Mouse (Mus musculus) ES-Bruce4 (cell line): ENCODE measurements around the gene Ccdc172.

ENCODE experiments used
- CTCF ChIP-seq: IDR thresholded peaks from one replicate; pipeline ENCODE4 v1.8.1; 2011; ENCODE audit warnings: low read depth, low read length
- POLR2A ChIP-seq: IDR thresholded peaks from one replicate; pipeline ENCODE4 v1.8.1; 2011; ENCODE audit warnings: low read length; ENCODE audit not compliant: insufficient read depth

GRCm38 (mm10) chr19:58474251-58474650 is 37.5 kb upstream of the Ccdc172 start:
- TF ChIP-seq CTCF (no peak), POLR2A (no peak)
